ENCODE assay signal across 8 mouse cellular contexts in genomic region chr17:6947984-6948768, GRCm38 (mm10). TPM values are rescaled to one million over a fixed set of nuclear protein-coding genes. Genes with fewer than 3 reads are reported as not detected.
DNase-seq lines count a peak whose midpoint lies in the region; ATAC-seq and TF ChIP-seq lines count a peak whose summit lies in the region.
"Not testable (repeated sequence)": the region's sequence is repeated elsewhere in the genome, so short reads cannot be mapped to it uniquely, and the experiment has no call there.

TSS of gene Rsph3b (minus strand) at chr17:6948682.

- in situ Hi-C loops in Patski (cut with MboI; ENCODE audit: low pct_unique_long_range_greater_than_20kb): loop anchor here (5.0 to 10.0 kb wide), 2 partner anchors 96 to 997 kb away; partner anchors contain the start of gene Rsph3a

- peak within 1 kb of the TSS; percentile 87 for H3K27ac ChIP-seq in hindbrain, embryonic 14.5 days

- peak within 1 kb of the TSS; percentile 68 for H3K9ac ChIP-seq in hindbrain, embryonic 14.5 days

- CTCF ChIA-PET in Patski (lab: Charles Lee): not testable (repeated sequence)

- H3K9me3 ChIP-seq in hindbrain, embryonic 14.5 days (ENCODE audit: control insufficient read depth, low read length): not testable (repeated sequence)

- not testable (repeated sequence) for TF ChIP-seq CTCF in Patski (IDR thresholded peaks at IDR 0.05)

- peak; percentile 98 for ATAC-seq in Patski
- ATAC-seq in hindbrain, embryonic 14.5 days (ENCODE audit: low FRiP score): peak; percentile 97

- under 1% methylated on average over 57 of the region's 73 CpGs for WGBS in hindbrain, embryonic 14.5 days

- H3K4me3 ChIP-seq in hindbrain, embryonic 14.5 days (replicated peaks; ENCODE audit: low read length): peak within 1 kb of the TSS; percentile 51

- peak within 1 kb of the TSS; percentile 72 for H3K4me2 ChIP-seq in hindbrain, embryonic 14.5 days (replicated peaks)

- not testable (repeated sequence) for H3K27me3 ChIP-seq in Patski; hindbrain, embryonic 14.5 days (ENCODE audit: control insufficient read depth, insufficient read depth, low read length)

- not testable (repeated sequence) for H3K4me1 ChIP-seq in hindbrain, embryonic 14.5 days (replicated peaks; ENCODE audit: control insufficient read depth, insufficient read depth, low read length)

- not testable (repeated sequence) for H3K36me3 ChIP-seq in hindbrain, embryonic 14.5 days (replicated peaks; ENCODE audit: control insufficient read depth, insufficient read depth)

- POLR2A ChIA-PET in Patski (lab: Charles Lee): interaction anchor here (0.9 kb wide), 1 partner anchor 998 kb away, joined by 4 read pairs; no protein-coding TSS in a partner anchor

- peak; percentile 57 for DNase-seq in Patski (ENCODE audit: low read depth, low spot score)
- DNase-seq in cerebellum, postnatal 36 days: peak; percentile 54 to 59
- DNase-seq in frontal cortex, postnatal 36 days (ENCODE audit: low spot score in 2 of 2): peak; percentile 80 to 84
- DNase-seq in hindbrain, embryonic 14.5 days (ENCODE audit: low spot score): peak; percentile 82
- peak; percentile 80 to 84 for DNase-seq in layer of hippocampus, postnatal 36 days
- peak; percentile 88 for DNase-seq in lung, postnatal 25 days (ENCODE audit: low spot score)
- DNase-seq in retina, embryonic 14.5 days (ENCODE audit: low spot score): peak; percentile 84
- DNase-seq in thymus, postnatal 36 days: peak; percentile 86 to 88

RNA-seq across cellular contexts. Expression of gene Rsph3b, which starts in this region (rescaled TPM):
- polyA plus RNA-seq in Patski (2021): 57.5 TPM
- 57.9 and 61.9 TPM in 2 replicates for polyA plus RNA-seq in hindbrain, embryonic 14.5 days (2014; fragmentation: Nextera tagmentation; extraction: Ambion mirVana)
- total RNA-seq in layer of hippocampus, postnatal 36 days (2021): 10 to 100 TPM; 29.8 TPM

Comparison
In these comparisons a context has a peak if more than half of its experiments do, and no peak if none do; other contexts are left out.
1. Peak in every context shown above with its lines: DNase-seq, ATAC-seq, H3K4me3 ChIP-seq and H3K27ac ChIP-seq.